Mouse (Mus musculus) megakaryocyte, embryonic 14.5 days (primary cell): Measurements from ENCODE around the gene Mepe.

ENCODE experiments used
- FLI1 ChIP-seq: IDR thresholded peaks from 2 replicates; pipeline ENCODE4 v1.6.1; 2012; ENCODE audit warnings: low read length, inconsistent platforms, mixed read lengths
- GATA1 ChIP-seq: IDR thresholded peaks from 3 replicates; pipeline ENCODE4 v1.6.1; 2012; ENCODE audit warnings: mixed read lengths, low read length, inconsistent platforms, borderline replicate concordance

GRCm38 (mm10) chr5:104359257-104359656, 34.1 kb downstream of the Mepe start:
- TF ChIP-seq GATA1 (no peak), FLI1 (no peak)
